Mouse (Mus musculus) CH12.LX (cell line): ENCODE results near the gene Polr3g. TPM values are rescaled to one million over a fixed set of nuclear protein-coding genes. Genes with fewer than 3 reads are reported as not detected.

ENCODE experiments used
- DNase-seq: peaks from one replicate; pipeline ENCODE4 v3.0.0-alpha.2; 2013; ENCODE audit errors: extremely low read depth
- H3K27ac ChIP-seq: 2 replicates; pipeline ENCODE4 v1.5.1; 2012; ENCODE audit warnings: low read depth, mild to moderate bottlenecking, control low read depth, moderate library complexity; ENCODE audit not compliant: insufficient read depth
- H3K27me3 ChIP-seq: replicated peaks from 2 replicates; pipeline ENCODE3; 2012; ENCODE audit warnings: inconsistent platforms
- H3K36me3 ChIP-seq, 2 experiments: replicated peaks in 1 of 2; 2 replicates each; pipeline versions ENCODE3 to v1.6.1; 2012; ENCODE audit warnings: inconsistent platforms in 1 of 2, low read length in 1 of 2, mild to moderate bottlenecking in 1 of 2, mixed read lengths in 1 of 2, moderate library complexity in 1 of 2; ENCODE audit not compliant: control insufficient read depth in 1 of 2, insufficient read depth in 1 of 2
- H3K4me1 ChIP-seq, 2 experiments: 2 replicates each; pipeline ENCODE4 v1.6.1; 2012; ENCODE audit warnings: inconsistent platforms in 1 of 2, moderate library complexity in 1 of 2; ENCODE audit not compliant: insufficient read depth in 2 of 2, control insufficient read depth in 1 of 2
- H3K4me2 ChIP-seq: 2 replicates; pipeline ENCODE4 v1.6.1; 2012; ENCODE audit warnings: low read depth, mild to moderate bottlenecking, control low read depth; ENCODE audit not compliant: poor library complexity, insufficient read depth, severe bottlenecking
- H3K4me3 ChIP-seq, 3 experiments: fragments of 150-350 bp in 1 of 3; sonication (generic) in 1 of 3; replicated peaks in 1 of 3; 2 replicates each; pipeline versions ENCODE3 to v1.5.1; 2011 to 2012; ENCODE audit warnings: low read depth in 2 of 3, low read length in 2 of 3, mild to moderate bottlenecking in 2 of 3, moderate library complexity in 2 of 3, control low read depth in 1 of 3, improper control_type of control experiment in 1 of 3, inconsistent platforms in 1 of 3, mixed read lengths in 1 of 3; ENCODE audit not compliant: poor library complexity in 1 of 3
- H3K79me2 ChIP-seq: replicated peaks from 2 replicates; pipeline ENCODE4 v1.6.1; 2012; ENCODE audit warnings: mild to moderate bottlenecking, moderate library complexity; ENCODE audit not compliant: control insufficient read depth, poor library complexity, insufficient read depth, severe bottlenecking; ENCODE audit errors: extremely low read depth
- H3K9ac ChIP-seq: 2 replicates; pipeline ENCODE4 v1.6.1; 2012; ENCODE audit warnings: low read depth, mild to moderate bottlenecking, control low read depth, moderate library complexity; ENCODE audit not compliant: insufficient read depth
- H3K9me3 ChIP-seq: replicated peaks from 2 replicates; pipeline ENCODE3; 2012; ENCODE audit warnings: low read length, inconsistent platforms, mixed read lengths
- BHLHE40 ChIP-seq: IDR thresholded peaks from 2 replicates; pipeline ENCODE4 v1.6.1; 2011; ENCODE audit warnings: mild to moderate bottlenecking, low read depth, low read length, improper control_type of control experiment
- CHD2 ChIP-seq: IDR thresholded peaks from 2 replicates; pipeline ENCODE4 v1.6.1; 2011; ENCODE audit warnings: low read length, improper control_type of control experiment
- CTCF ChIP-seq, 2 experiments: IDR thresholded peaks in 1 of 2; conservative IDR thresholded peaks in 1 of 2; 2 replicates each; pipeline ENCODE4 v1.5.1; 2011 to 2012; ENCODE audit warnings: low read depth in 2 of 2, low read length in 2 of 2, improper control_type of control experiment in 1 of 2, inconsistent platforms in 1 of 2, mild to moderate bottlenecking in 1 of 2, moderate library complexity in 1 of 2
- E2F4 ChIP-seq: IDR thresholded peaks from 2 replicates; pipeline ENCODE4 v1.6.1; 2011; ENCODE audit warnings: low read depth, low read length, improper control_type of control experiment; ENCODE audit not compliant: insufficient replicate concordance
- EP300 ChIP-seq: IDR thresholded peaks from 2 replicates; pipeline ENCODE4 v1.6.1; 2011; ENCODE audit warnings: low read length, improper control_type of control experiment
- ETS1 ChIP-seq: conservative IDR thresholded peaks from 2 replicates; pipeline ENCODE4 v1.6.1; 2012; ENCODE audit warnings: low read depth, mild to moderate bottlenecking, inconsistent platforms, low read length, improper control_type of control experiment, moderate library complexity
- GABPA ChIP-seq: IDR thresholded peaks from 2 replicates; pipeline ENCODE4 v1.6.1; 2012; ENCODE audit warnings: low read depth, low read length, improper control_type of control experiment, inconsistent platforms; ENCODE audit not compliant: insufficient replicate concordance
- IRF4 ChIP-seq: IDR thresholded peaks from 2 replicates; pipeline ENCODE4 v1.6.1; 2014; ENCODE audit warnings: low read depth, mild to moderate bottlenecking, inconsistent platforms, low read length, improper control_type of control experiment
- JUND ChIP-seq: conservative IDR thresholded peaks from 2 replicates; pipeline ENCODE4 v1.6.1; 2011; ENCODE audit warnings: low read depth, low read length, improper control_type of control experiment
- MAFK ChIP-seq: IDR thresholded peaks from 2 replicates; pipeline ENCODE4 v1.6.1; 2011; ENCODE audit warnings: low read length, improper control_type of control experiment; ENCODE audit not compliant: insufficient replicate concordance
- MAZ ChIP-seq: IDR thresholded peaks from 2 replicates; pipeline ENCODE4 v1.6.1; 2012; ENCODE audit warnings: low read depth, mild to moderate bottlenecking, inconsistent platforms, low read length, improper control_type of control experiment, moderate library complexity
- MEF2A ChIP-seq: IDR thresholded peaks from 2 replicates; pipeline ENCODE4 v1.6.1; 2014; ENCODE audit warnings: low read depth, mild to moderate bottlenecking, inconsistent platforms, low read length, improper control_type of control experiment, borderline replicate concordance
- MYC ChIP-seq: IDR thresholded peaks from 2 replicates; pipeline ENCODE4 v1.6.1; 2011; ENCODE audit warnings: low read depth, mild to moderate bottlenecking, improper control_type of control experiment, low read length
- POLR2A ChIP-seq: IDR thresholded peaks from 2 replicates; pipeline ENCODE4 v1.6.1; 2011; ENCODE audit warnings: low read depth, mild to moderate bottlenecking, improper control_type of control experiment, low read length
- POLR2AphosphoS2 ChIP-seq: IDR thresholded peaks from 2 replicates; pipeline ENCODE4 v1.6.1; 2011; ENCODE audit warnings: low read depth, low read length, improper control_type of control experiment
- SMC3 ChIP-seq: IDR thresholded peaks from 2 replicates; pipeline ENCODE4 v1.6.1; 2011; ENCODE audit warnings: low read depth, low read length, improper control_type of control experiment
- TCF12 ChIP-seq: IDR thresholded peaks from 2 replicates; pipeline ENCODE4 v1.6.1; 2014; ENCODE audit warnings: low read depth, mild to moderate bottlenecking, inconsistent platforms, low read length, improper control_type of control experiment
- UBTF ChIP-seq: IDR thresholded peaks from 2 replicates; pipeline ENCODE4 v1.6.1; 2012; ENCODE audit warnings: low read depth, mild to moderate bottlenecking, inconsistent platforms, low read length, improper control_type of control experiment, moderate library complexity
- USF1 ChIP-seq: IDR thresholded peaks from 2 replicates; pipeline ENCODE4 v1.6.1; 2014; ENCODE audit warnings: low read depth, mild to moderate bottlenecking, inconsistent platforms, low read length, improper control_type of control experiment
- USF2 ChIP-seq: conservative IDR thresholded peaks from 2 replicates; pipeline ENCODE4 v1.6.1; 2011; ENCODE audit warnings: low read depth, low read length, improper control_type of control experiment
- ZMIZ1 ChIP-seq: IDR thresholded peaks from 2 replicates; pipeline ENCODE4 v1.6.1; 2012; ENCODE audit warnings: low read depth, mild to moderate bottlenecking, inconsistent platforms, low read length, improper control_type of control experiment
- dilution Hi-C: fragments of 300-500 bp; cut with MboI; formaldehyde crosslinking; loops from 2 replicates; pipeline ENCODE4 v1.14.3; 2020; ENCODE audit warnings: low sequenced_read_pairs; ENCODE audit not compliant: extremely low pct_unique_long_range_greater_than_20kb, extremely low pct_ligation_motif_present
- in situ Hi-C: fragments of 300-500 bp; cut with MboI; formaldehyde crosslinking; loops from 3 replicates; pipeline ENCODE4 v1.14.3; 2019; ENCODE audit warnings: low sequenced_read_pairs, low pct_ligation_motif_present, low pct_unique_long_range_greater_than_20kb, mixed read lengths
- polyA plus RNA-seq: library from polyadenylated mRNA; unstranded; fragments of >175 nt; gene quantifications from 2 replicates; pipeline ENCODE4 v1.2.1, GENCODE M21; 2012; ENCODE audit warnings: low read depth; ENCODE audit not compliant: insufficient read length
- total RNA-seq, 2 experiments: library from RNA; depleted of rRNA; stranded (reverse); fragments of 300-350 nt in 1 of 2; fragments of >200 nt in 1 of 2; gene quantifications; 2 replicates each; pipeline ENCODE4 v1.2.3; 2012 to 2014

Gene Polr3g
- total and polyA plus RNA-seq, 3 experiments, result 19.1 to 52.5 (median 45.2) TPM

GRCm38 (mm10) chr13:81740898-81741297, 30.1 kb upstream of the Polr3g start:
- Histone ChIP-seq H3K27me3 (no peaks in the 10 kb centered on the region), H3K36me3 (no peaks in the 10 kb centered on the region), H3K9me3 (no peaks in the 10 kb centered on the region), H3K4me2 (peak overlapping the region; percentile 15; the same call in 1 of the 2 replicates), H3K79me2 (no peaks in the 10 kb centered on the region), H3K4me3 (no peak overlapping the region), H3K27ac (no peak overlapping the region), H3K4me1 (peaks cover 10 to 13% of the 10 kb centered on the region in 2 experiments), H3K9ac (no peak overlapping the region)
- in situ Hi-C loops (no loop called here), dilution Hi-C loops (no loop called here)
- DNase-seq, result peak; percentile 24
- TF ChIP-seq JUND (no peak), SMC3 (peak; percentile 31), CTCF (conservative IDR thresholded peaks at IDR 0.05 in 1 of 2, IDR thresholded peaks at IDR 0.05 in 1 of 2; ENCODE audit: low read depth in 2 of 2, low read length in 2 of 2) (peak in 1 of 2 experiments; percentile 52; a peak in 2 of 4 replicates)

- dilution Hi-C loops, result no loop called here
- no peaks in the 10 kb centered on the region for H3K9me3 ChIP-seq
- TF ChIP-seq GABPA (no peak), MAFK (no peak), BHLHE40 (no peak), USF1 (no peak), MYC (no peak), POLR2AphosphoS2 (no peak), USF2 (no peak), MAZ (no peak), ZMIZ1 (no peak), UBTF (no peak), POLR2A (no peak), EP300 (no peak)
- H3K27me3 ChIP-seq, result no peaks in the 10 kb centered on the region
- H3K4me1 ChIP-seq, result peaks cover 8 to 9% of the 10 kb centered on the region in 2 experiments
- H3K36me3 ChIP-seq, result no peaks in the 10 kb centered on the region
- DNase-seq, result no peak
- H3K27ac ChIP-seq, result no peak overlapping the region
- H3K4me3 ChIP-seq, result no peak overlapping the region
- in situ Hi-C loops, result no loop called here
- H3K79me2 ChIP-seq, result no peaks in the 10 kb centered on the region
- H3K4me2 ChIP-seq, result no peak overlapping the region
- no peak overlapping the region for H3K9ac ChIP-seq
Measured at GRCm38 (mm10) chr13:81736606-81737005, 25.8 kb upstream of the Polr3g start.

GRCm38 (mm10) chr13:81730362-81730761, 19.5 kb upstream of the Polr3g start:
- no peak for DNase-seq
- H3K9ac ChIP-seq, result no peak overlapping the region
- H3K27ac ChIP-seq, result no peak overlapping the region
- no peak overlapping the region for H3K4me2 ChIP-seq
- H3K27me3 ChIP-seq, result no peaks in the 10 kb centered on the region
- no peak overlapping the region for H3K4me3 ChIP-seq
- H3K36me3 ChIP-seq, result no peaks in the 10 kb centered on the region
- H3K9me3 ChIP-seq, result peaks cover 2% of the 10 kb centered on the region
- H3K79me2 ChIP-seq, result no peaks in the 10 kb centered on the region
- TF ChIP-seq GABPA (no peak), E2F4 (no peak), EP300 (no peak), TCF12 (no peak), ETS1 (no peak), IRF4 (no peak), MEF2A (no peak), CHD2 (no peak), USF2 (no peak)
- in situ Hi-C loops, result no loop called here
- no peaks in the 10 kb centered on the region for H3K4me1 ChIP-seq
- dilution Hi-C loops, result no loop called here
